Mouse (Mus musculus): ENCODE results near the gene Fasn. TPM values are rescaled to one million over a fixed set of nuclear protein-coding genes. Genes with fewer than 3 reads are reported as not detected.

Gene Fasn
- polyA plus RNA-seq, 1 experiment from 2014 or later: 24.9 TPM

GRCm38 (mm10) chr11:120830686-120831085, 6.3 kb upstream of the Fasn start:
- Histone ChIP-seq H3K4me1 (ENCODE audit: control insufficient read depth, insufficient read depth, low read length) (peaks cover 20% of the 10 kb centered on the region), H3K36me3 (ENCODE audit: control insufficient read depth, insufficient read depth) (no peaks in the 10 kb centered on the region), H3K9me3 (replicated peaks; ENCODE audit: control insufficient read depth, low read length) (no peaks in the 10 kb centered on the region), H3K4me2 (ENCODE audit: low read depth, low read length) (no peak overlapping the region), H3K9ac (ENCODE audit: low read length) (no peak overlapping the region), H3K27me3 (ENCODE audit: control insufficient read depth, insufficient read depth, low read length) (no peaks in the 10 kb centered on the region), H3K27ac (ENCODE audit: low read length) (no peak overlapping the region), H3K4me3 (ENCODE audit: low read length) (no peak overlapping the region)
- ATAC-seq (replicated peaks; ENCODE audit: extremely low read depth, insufficient read depth, low FRiP score): no peak
- 84% methylated on average over 12 of the region's 12 CpGs for WGBS

- Histone ChIP-seq H3K4me2 (ENCODE audit: low read depth, low read length) (no peak overlapping the region), H3K9ac (ENCODE audit: low read length) (no peak overlapping the region)
- WGBS: 78% methylated on average over 10 of the region's 10 CpGs
Measured at GRCm38 (mm10) chr11:120829757-120830532, 5.6 kb upstream of the Fasn start.

GRCm38 (mm10) chr11:120828416-120828815, 4.1 kb upstream of the Fasn start:
- Histone ChIP-seq H3K4me3 (ENCODE audit: low read length) (no peak overlapping the region), H3K36me3 (ENCODE audit: control insufficient read depth, insufficient read depth) (no peaks in the 10 kb centered on the region), H3K27me3 (ENCODE audit: control insufficient read depth, insufficient read depth, low read length) (no peaks in the 10 kb centered on the region), H3K9me3 (replicated peaks; ENCODE audit: control insufficient read depth, low read length) (no peaks in the 10 kb centered on the region), H3K27ac (ENCODE audit: low read length) (no peak overlapping the region), H3K9ac (ENCODE audit: low read length) (no peak overlapping the region), H3K4me1 (ENCODE audit: control insufficient read depth, insufficient read depth, low read length) (peaks cover 16% of the 10 kb centered on the region), H3K4me2 (ENCODE audit: low read depth, low read length) (no peak overlapping the region)
- 62% methylated on average over 4 of the region's 4 CpGs for WGBS
- ATAC-seq (replicated peaks; ENCODE audit: extremely low read depth, insufficient read depth, low FRiP score): no peak

More at GRCm38 (mm10) chr11:120829757-120830532, 5.6 kb upstream of the Fasn start:
- Histone ChIP-seq H3K4me1 (ENCODE audit: control insufficient read depth, insufficient read depth, low read length) (peaks cover 27% of the 10 kb centered on the region), H3K36me3 (ENCODE audit: control insufficient read depth, insufficient read depth) (no peaks in the 10 kb centered on the region), H3K9me3 (replicated peaks; ENCODE audit: control insufficient read depth, low read length) (no peaks in the 10 kb centered on the region), H3K27me3 (ENCODE audit: control insufficient read depth, insufficient read depth, low read length) (no peaks in the 10 kb centered on the region), H3K27ac (ENCODE audit: low read length) (no peak overlapping the region), H3K4me3 (ENCODE audit: low read length) (no peak overlapping the region)
- no peak for ATAC-seq (replicated peaks; ENCODE audit: extremely low read depth, insufficient read depth, low FRiP score)

- WGBS: 83% methylated on average over 8 of the region's 8 CpGs
- H3K27me3 ChIP-seq (ENCODE audit: control insufficient read depth, insufficient read depth, low read length): no peaks in the 10 kb centered on the region
- H3K4me3 ChIP-seq (ENCODE audit: low read length): no peak overlapping the region
- no peaks in the 10 kb centered on the region for H3K9me3 ChIP-seq (replicated peaks; ENCODE audit: control insufficient read depth, low read length)
- H3K36me3 ChIP-seq (ENCODE audit: control insufficient read depth, insufficient read depth): no peaks in the 10 kb centered on the region
- no peak overlapping the region for H3K9ac ChIP-seq (ENCODE audit: low read length)
- ATAC-seq (replicated peaks; ENCODE audit: extremely low read depth, insufficient read depth, low FRiP score): no peak
- peaks cover 31% of the 10 kb centered on the region for H3K4me1 ChIP-seq (ENCODE audit: control insufficient read depth, insufficient read depth, low read length)
- no peak overlapping the region for H3K4me2 ChIP-seq (ENCODE audit: low read depth, low read length)
- 0 out of 2 replicates have a peak overlapping the region, but pooled peaks have one; percentile 4 for H3K27ac ChIP-seq (ENCODE audit: low read length)
Measured at GRCm38 (mm10) chr11:120826016-120826953, 1.9 kb upstream of the Fasn start.

- Histone ChIP-seq H3K4me3 (ENCODE audit: low read length) (peak overlapping the region; percentile 78), H3K27me3 (ENCODE audit: control insufficient read depth, insufficient read depth, low read length) (no peaks in the 10 kb centered on the region), H3K4me1 (ENCODE audit: control insufficient read depth, insufficient read depth, low read length) (peaks cover 36% of the 10 kb centered on the region), H3K27ac (ENCODE audit: low read length) (peak overlapping the region; percentile 89), H3K9ac (ENCODE audit: low read length) (peak overlapping the region; percentile 70), H3K36me3 (ENCODE audit: control insufficient read depth, insufficient read depth) (no peaks in the 10 kb centered on the region), H3K9me3 (replicated peaks; ENCODE audit: control insufficient read depth, low read length) (no peaks in the 10 kb centered on the region), H3K4me2 (ENCODE audit: low read depth, low read length) (peak overlapping the region; percentile 72)
- WGBS: 48% methylated on average over 4 of the region's 4 CpGs
- no peak for ATAC-seq (replicated peaks; ENCODE audit: extremely low read depth, insufficient read depth, low FRiP score)
Measured at GRCm38 (mm10) chr11:120825289-120825863, 1.0 kb upstream of the Fasn start.

GRCm38 (mm10) chr11:120824787-120825288, 491 bp upstream of the Fasn start:
- Histone ChIP-seq H3K36me3 (ENCODE audit: control insufficient read depth, insufficient read depth) (peaks cover 4% of the 10 kb centered on the region), H3K27ac (ENCODE audit: low read length) (peak overlapping the region; percentile 89), H3K27me3 (ENCODE audit: control insufficient read depth, insufficient read depth, low read length) (no peaks in the 10 kb centered on the region), H3K4me3 (ENCODE audit: low read length) (peak overlapping the region; percentile 78), H3K4me2 (ENCODE audit: low read depth, low read length) (peak overlapping the region; percentile 72), H3K9ac (ENCODE audit: low read length) (peak overlapping the region; percentile 70), H3K9me3 (replicated peaks; ENCODE audit: control insufficient read depth, low read length) (no peaks in the 10 kb centered on the region), H3K4me1 (ENCODE audit: control insufficient read depth, insufficient read depth, low read length) (peaks cover 36% of the 10 kb centered on the region)
- ATAC-seq (replicated peaks; ENCODE audit: extremely low read depth, insufficient read depth, low FRiP score): peak; percentile 50
- whole genome bisulfite sequencing: 0% methylated on average over 21 of the region's 21 CpGs

- Histone ChIP-seq H3K4me1 (ENCODE audit: control insufficient read depth, insufficient read depth, low read length) (peaks cover 36% of the 10 kb centered on the region), H3K9ac (ENCODE audit: low read length) (peak overlapping the region; percentile 93), H3K27ac (ENCODE audit: low read length) (peak overlapping the region; percentile 89), H3K4me3 (ENCODE audit: low read length) (peak overlapping the region; percentile 78), H3K4me2 (ENCODE audit: low read depth, low read length) (peak overlapping the region; percentile 72), H3K9me3 (replicated peaks; ENCODE audit: control insufficient read depth, low read length) (no peaks in the 10 kb centered on the region), H3K36me3 (ENCODE audit: control insufficient read depth, insufficient read depth) (peaks cover 17% of the 10 kb centered on the region), H3K27me3 (ENCODE audit: control insufficient read depth, insufficient read depth, low read length) (no peaks in the 10 kb centered on the region)
- under 1% methylated on average over 40 of the region's 40 CpGs for WGBS
- peak; percentile 26 for ATAC-seq (replicated peaks; ENCODE audit: extremely low read depth, insufficient read depth, low FRiP score)
Measured at GRCm38 (mm10) chr11:120823551-120823947, 798 bp downstream of the Fasn start.

GRCm38 (mm10) chr11:120822831-120823550, 1.4 kb downstream of the Fasn start:
- Histone ChIP-seq H3K27me3 (ENCODE audit: control insufficient read depth, insufficient read depth, low read length) (no peaks in the 10 kb centered on the region), H3K4me2 (ENCODE audit: low read depth, low read length) (peak overlapping the region; percentile 72), H3K36me3 (ENCODE audit: control insufficient read depth, insufficient read depth) (peaks cover 23% of the 10 kb centered on the region), H3K27ac (ENCODE audit: low read length) (peak overlapping the region; percentile 89), H3K9me3 (replicated peaks; ENCODE audit: control insufficient read depth, low read length) (no peaks in the 10 kb centered on the region), H3K4me3 (ENCODE audit: low read length) (peak overlapping the region; percentile 78), H3K9ac (ENCODE audit: low read length) (peak overlapping the region; percentile 93), H3K4me1 (ENCODE audit: control insufficient read depth, insufficient read depth, low read length) (peaks cover 36% of the 10 kb centered on the region)
- ATAC-seq (replicated peaks; ENCODE audit: extremely low read depth, insufficient read depth, low FRiP score): no peak
- 1% methylated on average over 14 of the region's 14 CpGs for WGBS

Measured in heart, embryonic 16.5 days (tissue).